Mouse (Mus musculus): ENCODE data around the gene 2210418O10Rik.
"Not testable (repeated sequence)": the region's sequence is repeated elsewhere in the genome, so short reads cannot be mapped to it uniquely, and the experiment has no call there.

Gene 2210418O10Rik

DNA sequence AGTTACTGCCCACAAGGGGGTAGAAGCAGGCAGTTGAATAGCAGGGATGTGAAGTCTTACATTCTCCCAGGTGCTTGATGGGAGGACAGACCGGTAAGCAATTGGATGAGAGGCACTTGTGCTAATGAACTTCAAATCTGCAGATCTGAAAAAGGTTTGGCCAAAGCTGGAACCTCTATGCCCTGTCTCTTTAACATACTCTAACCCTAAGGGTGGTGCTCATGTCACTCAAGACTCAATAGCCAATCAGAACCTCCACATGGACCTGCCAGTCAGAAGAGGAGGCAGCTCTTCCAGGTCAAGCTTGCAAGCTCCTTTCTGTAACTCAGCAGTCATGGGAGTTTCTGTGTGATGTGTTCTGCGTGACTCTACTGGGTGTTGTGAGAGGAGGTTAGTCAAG is at the start of gene 2210418O10Rik:
Gene 2210418O10Rik (plus strand): TSS at position 301 of the 400 bp plus-strand sequence.
- not testable (repeated sequence) for DNase-seq (ENCODE audit: low spot score in 2 of 2)

DNA sequence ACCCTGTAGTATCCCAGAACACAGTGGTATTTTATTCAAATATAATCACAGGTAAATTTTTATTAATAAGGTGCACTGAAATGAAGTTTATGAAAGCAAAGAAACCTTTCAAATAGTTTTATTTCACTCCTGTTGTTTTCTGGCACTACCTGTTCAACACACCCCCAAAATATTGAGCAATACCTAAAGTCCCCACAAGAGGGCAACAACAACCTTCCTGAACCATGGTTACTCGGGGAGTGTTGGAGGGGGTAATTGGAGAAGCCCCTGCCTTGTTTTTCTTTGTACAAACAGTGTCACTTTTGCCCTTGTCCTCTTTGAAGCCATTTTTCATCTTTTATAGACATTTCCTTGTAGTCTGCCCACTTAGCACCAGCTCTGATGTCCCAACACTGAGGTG is 22.1 kb downstream of the 2210418O10Rik start:
- not testable (repeated sequence) for DNase-seq (ENCODE audit: low spot score in 2 of 2)
